Mouse (Mus musculus): ENCODE results near the gene Chit1. TPM values are rescaled to one million over a fixed set of nuclear protein-coding genes. Genes with fewer than 3 reads are reported as not detected.

The Chit1 gene
- polyA plus RNA-seq, 1 experiment, result not detected

DNA sequence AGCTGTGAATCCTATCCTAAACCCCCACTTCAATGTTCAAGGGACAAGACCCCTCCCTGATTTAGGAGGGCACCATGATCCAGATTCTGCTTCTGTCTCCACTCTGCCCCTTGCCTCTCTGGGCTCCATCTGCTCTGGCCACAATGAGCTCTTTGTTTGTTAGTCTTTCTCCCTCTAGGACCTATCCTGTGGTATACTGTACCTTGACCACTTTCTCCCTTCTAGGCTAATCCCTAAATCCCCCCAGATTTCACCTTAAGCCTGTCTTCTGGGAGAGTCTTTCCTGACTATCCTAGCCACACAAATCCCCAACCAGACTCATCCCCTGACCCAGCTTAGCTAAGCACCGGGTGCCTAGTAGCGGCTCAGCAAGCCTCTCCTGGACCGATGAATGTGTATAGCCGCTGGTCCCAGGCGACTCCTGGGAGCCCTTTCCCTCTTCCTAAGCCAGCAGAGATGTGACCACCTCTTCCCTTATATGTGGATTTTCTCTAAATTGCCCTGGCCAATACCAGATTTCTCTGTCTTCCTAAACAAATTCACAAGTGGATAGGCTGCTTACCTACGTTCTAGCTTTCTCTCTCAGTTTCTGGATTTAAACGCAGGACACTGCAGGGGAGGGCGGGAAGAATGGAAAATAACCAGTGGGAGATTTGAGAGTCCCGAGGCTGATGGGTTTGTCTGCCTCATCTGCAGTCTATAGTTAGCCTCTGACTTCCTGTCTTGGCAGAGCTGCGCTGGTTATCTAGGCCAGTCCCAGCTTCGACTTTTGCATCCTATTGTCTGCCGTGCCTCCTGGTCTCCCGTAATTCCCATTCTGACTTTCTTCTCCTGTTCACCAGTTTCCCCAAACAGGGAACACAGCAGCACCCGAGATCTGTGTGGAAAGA, 56.6 kb downstream of the Chit1 start:
- Histone ChIP-seq H3K27ac (ENCODE audit: insufficient read depth, low read depth, low read length) (no peak overlapping the region), H3K27me3 (ENCODE audit: control insufficient read depth, insufficient read depth, low read length) (no peaks in the 10 kb centered on the region), H3K4me3 (ENCODE audit: low read depth, low read length) (no peak overlapping the region), H3K36me3 (ENCODE audit: control insufficient read depth, insufficient read depth, low read length) (no peaks in the 10 kb centered on the region), H3K4me1 (ENCODE audit: control insufficient read depth, insufficient read depth, insufficient read length, low read length) (peaks cover 10% of the 10 kb centered on the region; the same call in 1 of the 2 replicates)
- 72% methylated on average over 14 of the region's 14 CpGs for WGBS
- TF ChIP-seq POLR2A (IDR thresholded peaks at IDR 0.05; ENCODE audit: low read depth, low read length) (no peak), CTCF (IDR thresholded peaks at IDR 0.05; ENCODE audit: extremely low read depth, insufficient read length, insufficient replicate concordance, low read depth, low read length) (no peak)

DNA sequence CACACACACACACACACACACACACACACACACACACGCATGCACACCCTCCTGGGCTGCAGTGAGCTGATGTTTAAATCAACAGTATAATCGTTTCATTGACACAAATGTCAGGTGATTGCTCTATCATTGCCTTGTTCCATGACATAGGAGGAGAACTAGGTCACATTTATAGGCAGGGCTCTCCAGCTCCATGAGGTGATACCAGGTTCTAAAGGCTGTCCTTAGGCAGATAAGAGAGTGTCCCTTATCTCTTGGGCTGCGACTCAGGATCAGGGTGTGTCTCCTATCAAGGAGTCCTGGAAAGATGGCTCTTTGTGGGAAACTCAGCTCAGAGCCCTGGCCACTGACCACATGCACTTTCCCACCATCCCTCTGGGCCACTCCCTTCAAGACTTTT, 57.5 kb downstream of the Chit1 start:
- peaks cover 10% of the 10 kb centered on the region; the same call in 1 of the 2 replicates for H3K4me1 ChIP-seq (ENCODE audit: control insufficient read depth, insufficient read depth, insufficient read length, low read length)
- WGBS, result 23% methylated on average over 3 of the region's 3 CpGs
- no peaks in the 10 kb centered on the region for H3K27me3 ChIP-seq (ENCODE audit: control insufficient read depth, insufficient read depth, low read length)
- no peaks in the 10 kb centered on the region for H3K36me3 ChIP-seq (ENCODE audit: control insufficient read depth, insufficient read depth, low read length)
- TF ChIP-seq CTCF (IDR thresholded peaks at IDR 0.05; ENCODE audit: extremely low read depth, insufficient read length, insufficient replicate concordance, low read depth, low read length) (no peak), POLR2A (IDR thresholded peaks at IDR 0.05; ENCODE audit: low read depth, low read length) (no peak)
- H3K4me3 ChIP-seq (ENCODE audit: low read depth, low read length), result no peak overlapping the region
- H3K27ac ChIP-seq (ENCODE audit: insufficient read depth, low read depth, low read length), result peak overlapping the region; percentile 4; the same call in 1 of the 2 replicates

- Histone ChIP-seq H3K4me1 (ENCODE audit: control insufficient read depth, insufficient read depth, insufficient read length, low read length) (peaks cover 10% of the 10 kb centered on the region; the same call in 1 of the 2 replicates), H3K27ac (ENCODE audit: insufficient read depth, low read depth, low read length) (peak overlapping the region; percentile 4; the same call in 1 of the 2 replicates), H3K27me3 (ENCODE audit: control insufficient read depth, insufficient read depth, low read length) (no peaks in the 10 kb centered on the region), H3K4me3 (ENCODE audit: low read depth, low read length) (no peak overlapping the region), H3K36me3 (ENCODE audit: control insufficient read depth, insufficient read depth, low read length) (no peaks in the 10 kb centered on the region)
- WGBS, result 85% methylated on average over 8 of the region's 8 CpGs
- TF ChIP-seq POLR2A (IDR thresholded peaks at IDR 0.05; ENCODE audit: low read depth, low read length) (no peak), CTCF (IDR thresholded peaks at IDR 0.05; ENCODE audit: extremely low read depth, insufficient read length, insufficient replicate concordance, low read depth, low read length) (no peak)
These were observed 58.1 kb downstream of the Chit1 start for GRCm38 (mm10) chr1:134168985-134169697.

GRCm38 (mm10) chr1:134173081-134173480, 62.0 kb downstream of the Chit1 start:
- Histone ChIP-seq H3K4me1 (ENCODE audit: control insufficient read depth, insufficient read depth, insufficient read length, low read length) (peaks cover 9% of the 10 kb centered on the region; the same call in 1 of the 2 replicates), H3K27ac (ENCODE audit: insufficient read depth, low read depth, low read length) (no peak overlapping the region), H3K4me3 (ENCODE audit: low read depth, low read length) (no peak overlapping the region), H3K27me3 (ENCODE audit: control insufficient read depth, insufficient read depth, low read length) (no peaks in the 10 kb centered on the region), H3K36me3 (ENCODE audit: control insufficient read depth, insufficient read depth, low read length) (no peaks in the 10 kb centered on the region)
- TF ChIP-seq POLR2A (IDR thresholded peaks at IDR 0.05; ENCODE audit: low read depth, low read length), result no peak
- TF ChIP-seq CTCF (IDR thresholded peaks at IDR 0.05; ENCODE audit: extremely low read depth, insufficient read length, insufficient replicate concordance, low read depth, low read length), result no peak
- 64% methylated on average over 7 of the region's 7 CpGs for WGBS

GRCm38 (mm10) chr1:134177976-134178375, 66.9 kb downstream of the Chit1 start:
- H3K4me1 ChIP-seq (ENCODE audit: control insufficient read depth, insufficient read depth, insufficient read length, low read length), result no peaks in the 10 kb centered on the region
- TF ChIP-seq CTCF (IDR thresholded peaks at IDR 0.05; ENCODE audit: extremely low read depth, insufficient read length, insufficient replicate concordance, low read depth, low read length), result no peak
- TF ChIP-seq POLR2A (IDR thresholded peaks at IDR 0.05; ENCODE audit: low read depth, low read length), result no peak
- H3K4me3 ChIP-seq (ENCODE audit: low read depth, low read length), result no peak overlapping the region
- no peak overlapping the region for H3K27ac ChIP-seq (ENCODE audit: insufficient read depth, low read depth, low read length)
- no peaks in the 10 kb centered on the region for H3K36me3 ChIP-seq (ENCODE audit: control insufficient read depth, insufficient read depth, low read length)
- WGBS, result 76% methylated on average over 5 of the region's 5 CpGs
- H3K27me3 ChIP-seq (ENCODE audit: control insufficient read depth, insufficient read depth, low read length), result no peaks in the 10 kb centered on the region

DNA sequence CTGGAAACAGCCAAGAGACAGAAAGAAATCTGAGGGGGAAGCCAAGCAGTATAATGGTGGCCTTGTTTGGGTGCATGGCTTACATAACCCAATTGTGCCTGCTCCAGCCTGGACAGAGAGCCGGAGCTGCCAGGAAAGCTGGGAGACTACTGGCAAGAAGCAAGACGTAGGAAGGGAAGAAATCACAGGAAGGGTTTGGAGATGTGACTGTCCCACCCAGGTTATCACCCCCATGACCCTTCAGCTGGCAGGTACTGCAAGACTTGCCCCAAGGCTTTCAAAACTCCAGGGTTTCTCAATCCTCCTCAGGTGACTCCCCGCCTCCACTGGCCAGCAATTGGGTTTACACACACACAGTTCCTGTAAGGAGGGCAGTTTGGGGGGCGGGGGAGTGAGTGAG, 71.0 kb downstream of the Chit1 start, which contains the start of gene Chil1:
Gene Chil1, plus strand, starts transcription at position 152 of the 400 bp plus-strand sequence.
- no peak within 1 kb of the TSS for H3K27ac ChIP-seq (ENCODE audit: insufficient read depth, low read depth, low read length)
- H3K4me1 ChIP-seq (ENCODE audit: control insufficient read depth, insufficient read depth, insufficient read length, low read length), result no peaks in the 10 kb centered on the region
- 77% methylated on average over 4 of the region's 4 CpGs for WGBS
- TF ChIP-seq POLR2A (IDR thresholded peaks at IDR 0.05; ENCODE audit: low read depth, low read length), result no peak
- no peak for TF ChIP-seq CTCF (IDR thresholded peaks at IDR 0.05; ENCODE audit: extremely low read depth, insufficient read length, insufficient replicate concordance, low read depth, low read length)
- H3K4me3 ChIP-seq (ENCODE audit: low read depth, low read length), result no peak within 1 kb of the TSS
- H3K36me3 ChIP-seq (ENCODE audit: control insufficient read depth, insufficient read depth, low read length), result no peaks in the 10 kb centered on the region
- no peaks in the 10 kb centered on the region for H3K27me3 ChIP-seq (ENCODE audit: control insufficient read depth, insufficient read depth, low read length)

DNA sequence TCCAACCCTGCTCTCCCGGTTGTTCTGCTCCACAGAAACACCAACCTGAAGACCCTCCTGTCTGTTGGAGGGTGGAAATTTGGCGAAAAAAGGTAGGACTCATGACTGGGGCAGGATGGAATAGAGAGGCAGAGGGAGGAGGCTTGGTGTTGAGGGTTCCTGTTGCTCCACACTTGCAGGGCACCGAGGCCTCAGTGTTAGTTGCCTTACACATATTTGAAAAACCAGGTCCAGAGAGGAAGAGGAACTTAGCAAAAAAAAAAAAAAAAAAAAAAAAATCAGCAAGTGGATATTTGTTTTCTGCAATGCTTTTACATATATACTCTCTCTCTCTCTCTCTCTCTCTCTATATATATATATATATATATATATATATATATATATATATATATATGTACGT, 73.0 kb downstream of the Chit1 start:
- 80% methylated on average over 4 of the region's 4 CpGs for WGBS
- Histone ChIP-seq H3K4me1 (ENCODE audit: control insufficient read depth, insufficient read depth, insufficient read length, low read length) (no peaks in the 10 kb centered on the region; the same call in 1 of the 2 replicates), H3K4me3 (ENCODE audit: low read depth, low read length) (no peak overlapping the region), H3K27ac (ENCODE audit: insufficient read depth, low read depth, low read length) (no peak overlapping the region), H3K27me3 (ENCODE audit: control insufficient read depth, insufficient read depth, low read length) (no peaks in the 10 kb centered on the region), H3K36me3 (ENCODE audit: control insufficient read depth, insufficient read depth, low read length) (no peaks in the 10 kb centered on the region)
- TF ChIP-seq POLR2A (IDR thresholded peaks at IDR 0.05; ENCODE audit: low read depth, low read length), result no peak
- TF ChIP-seq CTCF (IDR thresholded peaks at IDR 0.05; ENCODE audit: extremely low read depth, insufficient read length, insufficient replicate concordance, low read depth, low read length), result no peak
